Mouse (Mus musculus) stomach, embryonic 15.5 days (tissue): ENCODE results near the gene Exoc6. TPM values are rescaled to one million over a fixed set of nuclear protein-coding genes. Genes with fewer than 3 reads are reported as not detected.
"Not testable (repeated sequence)": the region's sequence is repeated elsewhere in the genome, so short reads cannot be mapped to it uniquely, and the experiment has no call there.

Experiments
- ATAC-seq: fragments of 200-750 bp; cut with Nextera tagmentation; 2 replicates; pipeline ENCODE4 v1.8.0; 2017; ENCODE audit warnings: low read depth, moderate number of reproducible peaks, moderate TSS enrichment; ENCODE audit not compliant: insufficient read depth, low FRiP score
- H3K27ac ChIP-seq: fragments of 300-500 bp; sonication (generic); 2 replicates; pipeline ENCODE4 v1.5.1; 2015; ENCODE audit warnings: mild to moderate bottlenecking, inconsistent platforms
- H3K27me3 ChIP-seq: fragments of 300-500 bp; sonication (generic); replicated peaks from 2 replicates; pipeline ENCODE4 v1.6.1; 2015; ENCODE audit warnings: inconsistent platforms
- H3K36me3 ChIP-seq: fragments of 300-500 bp; sonication (generic); 2 replicates; pipeline ENCODE4 v1.6.1; 2015; ENCODE audit warnings: inconsistent platforms
- H3K4me1 ChIP-seq: fragments of 300-500 bp; sonication (generic); 2 replicates; pipeline ENCODE4 v1.6.1; 2015; ENCODE audit warnings: inconsistent platforms
- H3K4me2 ChIP-seq: fragments of 300-500 bp; sonication (generic); 2 replicates; pipeline ENCODE4 v1.6.1; 2015; ENCODE audit warnings: mild to moderate bottlenecking, inconsistent platforms
- H3K4me3 ChIP-seq: fragments of 300-500 bp; sonication (generic); replicated peaks from 2 replicates; pipeline ENCODE4 v1.5.1; 2015; ENCODE audit warnings: inconsistent platforms
- H3K9ac ChIP-seq: fragments of 300-500 bp; sonication (generic); 2 replicates; pipeline ENCODE4 v1.6.1; 2015; ENCODE audit warnings: inconsistent platforms
- H3K9me3 ChIP-seq: fragments of 300-500 bp; sonication (generic); 2 replicates; pipeline ENCODE4 v1.6.1; 2016; ENCODE audit warnings: inconsistent platforms
- WGBS: fragments of 180-500 bp; shearing (Covaris S2); methylation state at CpG from one replicate; pipeline ENCODE4 v1.1.7; 2015; 5-methylcytosine and 5-hydroxymethylcytosine counted together
- polyA plus RNA-seq: library from polyadenylated mRNA; unstranded; fragments of >200 nt; fragmentation: Nextera tagmentation; extraction: Ambion mirVana; gene quantifications from 2 replicates; pipeline ENCODE4 v1.2.1, GENCODE M21; 2015

The Exoc6 gene
- polyA plus RNA-seq, 1 experiment from 2014 or later, result 14.9 TPM

- Histone ChIP-seq H3K4me2 (no peak overlapping the region), H3K4me1 (no peaks in the 10 kb centered on the region), H3K9ac (no peak overlapping the region), H3K27ac (no peak overlapping the region), H3K36me3 (no peaks in the 10 kb centered on the region), H3K27me3 (no peaks in the 10 kb centered on the region), H3K4me3 (no peak overlapping the region), H3K9me3 (no peaks in the 10 kb centered on the region)
- 59% methylated on average over 13 of the region's 13 CpGs for WGBS
- ATAC-seq, result no peak
Measured at GRCm38 (mm10) chr19:37543537-37544326, 6.5 kb upstream of the Exoc6 start.

- Histone ChIP-seq H3K4me1 (no peaks in the 10 kb centered on the region), H3K27me3 (no peaks in the 10 kb centered on the region), H3K36me3 (no peaks in the 10 kb centered on the region), H3K9me3 (no peaks in the 10 kb centered on the region), H3K4me3 (no peak overlapping the region), H3K9ac (no peak overlapping the region), H3K4me2 (no peak overlapping the region), H3K27ac (no peak overlapping the region)
- ATAC-seq, result no peak
- 84% methylated on average over 9 of the region's 9 CpGs for WGBS
Measured at GRCm38 (mm10) chr19:37544476-37544875, 5.7 kb upstream of the Exoc6 start.

- H3K27me3 ChIP-seq, result no peaks in the 10 kb centered on the region
- H3K4me1 ChIP-seq, result no peaks in the 10 kb centered on the region
- no peak overlapping the region for H3K4me3 ChIP-seq
- no peak overlapping the region for H3K9ac ChIP-seq
- no peak for ATAC-seq
- H3K4me2 ChIP-seq, result no peak overlapping the region
- no peaks in the 10 kb centered on the region for H3K9me3 ChIP-seq
- H3K36me3 ChIP-seq, result no peaks in the 10 kb centered on the region
- WGBS, result 61% methylated on average over 3 of the region's 3 CpGs
- no peak overlapping the region for H3K27ac ChIP-seq
Measured at GRCm38 (mm10) chr19:37545231-37545630, 5.0 kb upstream of the Exoc6 start.

- Histone ChIP-seq H3K9ac (no peak overlapping the region), H3K27ac (no peak overlapping the region), H3K9me3 (no peaks in the 10 kb centered on the region), H3K4me3 (no peak overlapping the region), H3K4me2 (no peak overlapping the region), H3K4me1 (0 out of 2 replicates have a peak, but pooled peaks cover under 1% of the 10 kb centered on the region), H3K36me3 (no peaks in the 10 kb centered on the region), H3K27me3 (no peaks in the 10 kb centered on the region)
- WGBS, result 73% methylated on average over 6 of the region's 6 CpGs
- ATAC-seq, result no peak
Measured at GRCm38 (mm10) chr19:37545725-37546124, 4.5 kb upstream of the Exoc6 start.

- WGBS, result 69% methylated on average over 4 of the region's 4 CpGs
Measured at GRCm38 (mm10) chr19:37546776-37547175, 3.4 kb upstream of the Exoc6 start.

GRCm38 (mm10) chr19:37551040-37551566 is 885 bp downstream of the Exoc6 start:
- 13% methylated on average over 8 of the region's 8 CpGs for WGBS
- no peaks in the 10 kb centered on the region for H3K9me3 ChIP-seq
- no peaks in the 10 kb centered on the region for H3K27me3 ChIP-seq
- H3K9ac ChIP-seq, result peak overlapping the region; percentile 57; the same call in 1 of the 2 replicates
- peak overlapping the region; percentile 67 for H3K27ac ChIP-seq
- no peak for ATAC-seq
- H3K4me2 ChIP-seq, result peak overlapping the region; percentile 94
- H3K4me3 ChIP-seq, result peak overlapping the region; percentile 69
- 0 out of 2 replicates have a peak, but pooled peaks cover 4% of the 10 kb centered on the region for H3K4me1 ChIP-seq
- no peaks in the 10 kb centered on the region for H3K36me3 ChIP-seq

More at GRCm38 (mm10) chr19:37546776-37547175, 3.4 kb upstream of the Exoc6 start:
- no peak for ATAC-seq
- H3K36me3 ChIP-seq, result no peaks in the 10 kb centered on the region
- 0 out of 2 replicates have a peak, but pooled peaks cover 4% of the 10 kb centered on the region for H3K4me1 ChIP-seq
- no peaks in the 10 kb centered on the region for H3K9me3 ChIP-seq
- no peak overlapping the region for H3K4me3 ChIP-seq
- H3K9ac ChIP-seq, result no peak overlapping the region
- H3K27me3 ChIP-seq, result no peaks in the 10 kb centered on the region
- H3K4me2 ChIP-seq, result no peak overlapping the region
- no peak overlapping the region for H3K27ac ChIP-seq

GRCm38 (mm10) chr19:37553376-37554265 is 3.4 kb downstream of the Exoc6 start:
- H3K27me3 ChIP-seq, result no peaks in the 10 kb centered on the region
- H3K4me3 ChIP-seq, result no peak overlapping the region
- no peak overlapping the region for H3K9ac ChIP-seq
- no peak overlapping the region for H3K27ac ChIP-seq
- 0 out of 2 replicates have a peak, but pooled peaks cover 4% of the 10 kb centered on the region for H3K4me1 ChIP-seq
- no peaks in the 10 kb centered on the region for H3K36me3 ChIP-seq
- no peak for ATAC-seq
- 80% methylated on average over 11 of the region's 11 CpGs for WGBS
- no peaks in the 10 kb centered on the region for H3K9me3 ChIP-seq
- H3K4me2 ChIP-seq, result no peak overlapping the region

GRCm38 (mm10) chr19:37554266-37554650 is 4.0 kb downstream of the Exoc6 start:
- H3K9ac ChIP-seq, H3K9me3 ChIP-seq, H3K4me3 ChIP-seq, H3K27ac ChIP-seq, H3K4me1 ChIP-seq, H3K27me3 ChIP-seq, H3K36me3 ChIP-seq, H3K4me2 ChIP-seq, ATAC-seq: not testable (repeated sequence)
- WGBS, result 84% methylated on average over 5 of the region's 5 CpGs

GRCm38 (mm10) chr19:37555863-37556566 is 5.8 kb downstream of the Exoc6 start:
- Histone ChIP-seq H3K27ac (no peak overlapping the region), H3K36me3 (no peaks in the 10 kb centered on the region), H3K4me1 (peaks cover 8% of the 10 kb centered on the region), H3K4me2 (no peak overlapping the region), H3K9me3 (no peaks in the 10 kb centered on the region), H3K4me3 (no peak overlapping the region), H3K9ac (no peak overlapping the region), H3K27me3 (no peaks in the 10 kb centered on the region)
- ATAC-seq, result peak; percentile 49; the same call in 1 of the 2 replicates
- WGBS, result 84% methylated on average over 6 of the region's 6 CpGs

- no peak for ATAC-seq
- Histone ChIP-seq H3K9ac (no peak overlapping the region), H3K4me3 (no peak overlapping the region), H3K27ac (no peak overlapping the region), H3K9me3 (no peaks in the 10 kb centered on the region), H3K4me1 (peaks cover 8% of the 10 kb centered on the region), H3K27me3 (no peaks in the 10 kb centered on the region), H3K36me3 (no peaks in the 10 kb centered on the region), H3K4me2 (no peak overlapping the region)
- WGBS, result 74% methylated on average over 3 of the region's 3 CpGs
Measured at GRCm38 (mm10) chr19:37557898-37558297, 7.7 kb downstream of the Exoc6 start.

GRCm38 (mm10) chr19:37559286-37560079 is 9.3 kb downstream of the Exoc6 start:
- H3K4me2 ChIP-seq, result peak overlapping the region; percentile 26
- H3K9me3 ChIP-seq, result no peaks in the 10 kb centered on the region
- H3K27ac ChIP-seq, result peak overlapping the region; percentile 57; the same call in 1 of the 2 replicates
- H3K36me3 ChIP-seq, result no peaks in the 10 kb centered on the region
- H3K27me3 ChIP-seq, result no peaks in the 10 kb centered on the region
- no peak for ATAC-seq
- H3K9ac ChIP-seq, result no peak overlapping the region
- peaks cover 8% of the 10 kb centered on the region for H3K4me1 ChIP-seq
- no peak overlapping the region for H3K4me3 ChIP-seq
- WGBS, result 25% methylated on average over 9 of the region's 9 CpGs
